Mouse (Mus musculus) ES-Bruce4 (cell line): ENCODE data around the gene Ndufc1. TPM values are rescaled to one million over a fixed set of nuclear protein-coding genes. Genes with fewer than 3 reads are reported as not detected.
A peak's percentile ranks its signal among the peaks of the same experiment; 100 is the strongest.

Experiments used
- H3K27ac ChIP-seq: 2 replicates; pipeline ENCODE4 v1.5.1; 2012; ENCODE audit warnings: low read length, inconsistent platforms; ENCODE audit not compliant: insufficient read depth
- H3K27me3 ChIP-seq: 2 replicates; pipeline ENCODE4 v1.6.1; 2012; ENCODE audit warnings: mild to moderate bottlenecking, low read length, inconsistent platforms; ENCODE audit not compliant: control insufficient read depth, poor library complexity, insufficient read depth, severe bottlenecking
- H3K36me3 ChIP-seq: 2 replicates; pipeline ENCODE4 v1.6.1; 2012; ENCODE audit warnings: inconsistent platforms, mild to moderate bottlenecking, low read length, moderate library complexity; ENCODE audit not compliant: control insufficient read depth, poor library complexity, insufficient read depth, severe bottlenecking
- H3K4me1 ChIP-seq: one replicate; pipeline ENCODE4 v1.8.1; 2011; ENCODE audit warnings: low read length; ENCODE audit not compliant: control insufficient read depth, insufficient read depth
- H3K4me3 ChIP-seq: 2 replicates; pipeline ENCODE4 v1.5.1; 2011; ENCODE audit warnings: low read depth, mild to moderate bottlenecking, low read length
- H3K9ac ChIP-seq: 2 replicates; pipeline ENCODE4 v1.6.1; 2012; ENCODE audit warnings: low read depth, mild to moderate bottlenecking, inconsistent platforms; ENCODE audit not compliant: poor library complexity, severe bottlenecking
- H3K9me3 ChIP-seq: replicated peaks from 2 replicates; pipeline ENCODE4 v1.6.1; 2012; ENCODE audit warnings: mild to moderate bottlenecking, low read length, inconsistent platforms; ENCODE audit not compliant: control insufficient read depth, poor library complexity, insufficient read depth, severe bottlenecking
- CTCF ChIP-seq: IDR thresholded peaks from one replicate; pipeline ENCODE4 v1.8.1; 2011; ENCODE audit warnings: low read depth, low read length
- EP300 ChIP-seq: IDR thresholded peaks from 2 replicates; pipeline ENCODE4 v1.6.1; 2011; ENCODE audit warnings: low read depth, low read length; ENCODE audit not compliant: insufficient read depth
- POLR2A ChIP-seq: IDR thresholded peaks from one replicate; pipeline ENCODE4 v1.8.1; 2011; ENCODE audit warnings: low read length; ENCODE audit not compliant: insufficient read depth
- polyA plus RNA-seq: library from polyadenylated mRNA; stranded (reverse); fragments of >200 nt; gene quantifications from 2 replicates; pipeline ENCODE4 v1.2.4, GENCODE M21; 2011; ENCODE audit warnings: low read depth; ENCODE audit not compliant: missing spikeins, insufficient read depth, insufficient read length

Gene Ndufc1
- polyA plus RNA-seq, 1 experiment, result 196 TPM

GRCm38 (mm10) chr3:51368011-51368410 is 40.8 kb downstream of the Ndufc1 start:
- H3K27me3 ChIP-seq, result no peaks in the 10 kb centered on the region
- TF ChIP-seq EP300, result no peak
- no peak for TF ChIP-seq POLR2A
- no peak for TF ChIP-seq CTCF
- H3K27ac ChIP-seq, result no peak overlapping the region
- H3K9me3 ChIP-seq, result no peaks in the 10 kb centered on the region
- H3K4me3 ChIP-seq, result no peak overlapping the region
- no peaks in the 10 kb centered on the region for H3K36me3 ChIP-seq
- no peaks in the 10 kb centered on the region for H3K4me1 ChIP-seq
- no peak overlapping the region for H3K9ac ChIP-seq

GRCm38 (mm10) chr3:51366926-51367325 is 41.9 kb downstream of the Ndufc1 start:
- TF ChIP-seq CTCF (no peak), POLR2A (no peak), EP300 (no peak)
- H3K4me3 ChIP-seq, result no peak overlapping the region
- no peaks in the 10 kb centered on the region for H3K4me1 ChIP-seq
- H3K27me3 ChIP-seq, result no peaks in the 10 kb centered on the region
- H3K9ac ChIP-seq, result no peak overlapping the region
- H3K9me3 ChIP-seq, result no peaks in the 10 kb centered on the region
- H3K36me3 ChIP-seq, result no peaks in the 10 kb centered on the region
- H3K27ac ChIP-seq, result no peak overlapping the region

GRCm38 (mm10) chr3:51365517-51365882 is 43.3 kb downstream of the Ndufc1 start:
- H3K9me3 ChIP-seq, result no peaks in the 10 kb centered on the region
- no peak overlapping the region for H3K27ac ChIP-seq
- no peak overlapping the region for H3K4me3 ChIP-seq
- TF ChIP-seq EP300, result no peak
- H3K9ac ChIP-seq, result no peak overlapping the region
- no peaks in the 10 kb centered on the region for H3K27me3 ChIP-seq
- no peaks in the 10 kb centered on the region for H3K4me1 ChIP-seq
- H3K36me3 ChIP-seq, result no peaks in the 10 kb centered on the region

- H3K27me3 ChIP-seq, result no peaks in the 10 kb centered on the region
- no peaks in the 10 kb centered on the region for H3K9me3 ChIP-seq
- no peak overlapping the region for H3K9ac ChIP-seq
- peak overlapping the region; percentile 58 for H3K4me3 ChIP-seq
- no peaks in the 10 kb centered on the region for H3K36me3 ChIP-seq
- H3K27ac ChIP-seq, result no peak overlapping the region
- TF ChIP-seq EP300, result 0 out of 2 replicates have a peak, but pooled peaks have one; percentile 29
- peak; percentile 87 for TF ChIP-seq CTCF
- TF ChIP-seq POLR2A, result no peak
- H3K4me1 ChIP-seq, result no peaks in the 10 kb centered on the region
Measured at GRCm38 (mm10) chr3:51364703-51365516, 43.9 kb downstream of the Ndufc1 start.

GRCm38 (mm10) chr3:51361066-51361465 is 47.7 kb downstream of the Ndufc1 start:
- peak overlapping the region; percentile 64 for H3K4me3 ChIP-seq
- H3K4me1 ChIP-seq, result no peaks in the 10 kb centered on the region
- H3K27ac ChIP-seq, result peak overlapping the region; percentile 59
- peak overlapping the region; percentile 31; the same call in 1 of the 2 replicates for H3K9ac ChIP-seq
- no peaks in the 10 kb centered on the region for H3K36me3 ChIP-seq
- TF ChIP-seq EP300 (no peak), POLR2A (peak; percentile 63), CTCF (no peak)
- H3K27me3 ChIP-seq, result no peaks in the 10 kb centered on the region
- H3K9me3 ChIP-seq, result no peaks in the 10 kb centered on the region

- Histone ChIP-seq H3K4me1 (no peaks in the 10 kb centered on the region), H3K9me3 (no peaks in the 10 kb centered on the region), H3K9ac (peak overlapping the region; percentile 38), H3K27me3 (no peaks in the 10 kb centered on the region), H3K36me3 (no peaks in the 10 kb centered on the region), H3K4me3 (peak overlapping the region; percentile 68), H3K27ac (no peak overlapping the region)
- no peak for TF ChIP-seq CTCF
- no peak for TF ChIP-seq POLR2A
- TF ChIP-seq EP300, result no peak
Measured at GRCm38 (mm10) chr3:51359558-51360307, 49.1 kb downstream of the Ndufc1 start.
